Mouse (Mus musculus) spleen, postnatal 10 days (tissue): ENCODE data around the gene Ciart.
A peak's percentile ranks its signal among the peaks of the same experiment; 100 is the strongest.
"Not testable (repeated sequence)": the region's sequence is repeated elsewhere in the genome, so short reads cannot be mapped to it uniquely, and the experiment has no call there.

Experiments
- DNase-seq, 2 experiments: peaks; one replicate each; pipeline ENCODE4 v3.0.0; 2021 to 2022; ENCODE audit warnings: low spot score in 2 of 2

Ciart gene

DNA sequence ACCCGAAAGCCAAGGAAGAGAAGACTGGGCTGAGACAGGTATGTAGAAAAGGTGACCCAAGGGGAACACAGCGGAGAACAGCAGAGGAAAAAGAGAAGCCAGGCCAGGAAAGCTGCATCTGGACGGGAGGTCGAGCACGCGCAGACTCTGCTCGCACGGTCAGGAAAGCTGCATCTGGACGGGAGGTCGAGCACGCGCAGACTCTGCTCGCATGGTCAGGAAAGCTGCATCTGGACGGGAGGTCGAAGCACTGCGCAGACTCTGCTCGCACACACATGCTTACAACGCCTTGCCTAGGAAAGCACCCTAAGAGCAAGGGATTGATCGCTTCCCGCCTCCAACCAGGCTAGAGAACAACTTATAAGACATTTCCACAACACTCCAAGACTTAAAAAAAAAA is 16.5 kb downstream of the Ciart start:
- no peak for DNase-seq

DNA sequence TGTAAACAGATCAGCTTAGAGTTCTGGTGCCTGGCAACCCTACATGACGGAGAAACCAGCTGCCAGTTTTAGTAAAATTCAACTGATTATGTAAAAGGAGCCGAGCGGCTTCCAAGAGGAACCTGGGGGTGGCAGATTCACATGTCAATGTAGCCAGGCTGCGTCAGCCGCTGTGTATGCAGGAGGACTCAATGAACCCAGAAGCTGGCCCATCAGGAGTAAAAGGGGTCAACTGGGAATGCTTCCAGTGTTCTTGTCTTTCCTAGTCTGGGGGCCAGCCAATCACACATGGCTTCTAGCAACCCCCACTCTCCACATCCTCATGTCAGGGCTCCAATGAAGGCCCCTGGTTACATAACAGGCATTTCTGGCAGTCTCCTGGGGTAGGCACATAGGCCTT is 17.0 kb downstream of the Ciart start:
- DNase-seq = no peak

DNA sequence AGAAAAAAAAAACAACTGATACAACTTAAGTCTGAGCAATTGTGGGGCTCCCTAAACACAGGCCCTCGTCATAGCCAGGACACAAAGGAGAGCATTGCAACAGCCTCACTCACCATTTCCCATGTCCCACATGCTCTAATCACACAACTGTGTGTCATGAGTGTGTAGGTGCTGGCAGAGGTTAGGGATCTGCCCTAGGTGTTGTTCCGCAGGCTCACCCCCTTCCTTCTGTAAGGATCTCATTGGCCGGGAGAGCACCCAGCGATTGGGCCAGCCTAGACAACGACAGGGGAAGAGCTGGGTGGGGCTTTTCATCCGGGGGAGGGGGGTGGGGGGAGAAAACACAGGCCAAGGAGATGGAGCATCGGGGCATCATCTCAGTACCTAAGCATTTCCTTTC is 18.5 kb downstream of the Ciart start:
- no peak for DNase-seq

DNA sequence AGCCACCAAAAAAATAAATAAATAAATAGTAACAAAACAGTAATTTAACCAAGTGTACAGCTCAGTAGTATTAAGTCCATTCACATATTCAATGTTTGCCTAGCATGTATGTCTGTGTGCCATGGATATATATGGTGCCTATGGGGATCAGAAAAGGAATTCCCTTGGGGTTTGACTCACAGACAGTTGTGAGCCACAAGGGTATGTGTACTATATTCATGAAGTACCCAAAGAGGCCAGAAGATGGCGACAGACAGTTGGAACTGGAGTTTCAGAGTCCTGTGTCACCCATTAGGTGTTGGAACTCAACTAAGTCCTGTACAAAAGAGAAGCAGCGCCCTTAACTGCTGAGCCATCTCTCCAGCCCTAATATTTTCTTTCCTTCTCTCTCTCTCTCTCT is 20.3 kb downstream of the Ciart start:
- DNase-seq = peak; percentile 73 to 83

DNA sequence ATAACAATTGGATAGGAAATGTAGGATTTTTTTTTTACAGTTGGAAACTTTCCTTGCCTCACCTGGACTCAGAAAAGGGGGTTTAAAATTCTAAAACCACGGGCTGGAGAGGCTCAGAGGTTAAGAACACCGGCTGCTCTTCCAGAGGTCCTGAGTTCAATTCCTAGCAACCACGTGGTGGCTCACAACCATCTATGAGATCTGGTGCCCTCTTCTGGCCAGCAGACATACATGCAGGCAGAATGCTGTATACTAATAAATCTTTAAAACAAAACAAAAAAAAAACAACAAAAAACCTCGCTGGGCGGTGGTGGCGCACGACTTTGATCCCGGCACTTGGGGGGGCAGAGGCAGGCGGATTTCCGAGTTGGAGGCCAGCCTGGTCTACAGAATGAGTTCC is 20.8 kb downstream of the Ciart start:
- DNase-seq = peak; percentile 28 to 67

DNA sequence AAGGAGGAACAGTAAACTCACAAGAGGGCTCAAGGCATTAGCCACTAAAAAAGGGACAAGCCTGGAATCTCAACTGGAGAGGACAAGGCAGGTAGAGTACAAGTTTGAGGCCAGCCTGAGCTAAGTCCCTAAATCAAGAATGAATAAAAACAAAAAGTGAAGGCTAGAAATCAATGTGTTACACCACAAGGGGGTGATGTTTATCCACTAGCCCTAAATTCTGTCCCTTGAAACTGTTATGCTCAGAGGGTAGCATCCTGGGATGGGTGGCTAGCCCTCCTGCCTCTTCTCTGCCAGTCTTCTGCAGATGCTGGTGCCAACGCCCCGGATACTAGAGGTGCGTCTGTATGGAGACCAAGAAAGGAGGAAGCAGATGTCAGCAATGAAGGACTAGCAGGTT is 21.7 kb downstream of the Ciart start:
- DNase-seq = no peak

DNA sequence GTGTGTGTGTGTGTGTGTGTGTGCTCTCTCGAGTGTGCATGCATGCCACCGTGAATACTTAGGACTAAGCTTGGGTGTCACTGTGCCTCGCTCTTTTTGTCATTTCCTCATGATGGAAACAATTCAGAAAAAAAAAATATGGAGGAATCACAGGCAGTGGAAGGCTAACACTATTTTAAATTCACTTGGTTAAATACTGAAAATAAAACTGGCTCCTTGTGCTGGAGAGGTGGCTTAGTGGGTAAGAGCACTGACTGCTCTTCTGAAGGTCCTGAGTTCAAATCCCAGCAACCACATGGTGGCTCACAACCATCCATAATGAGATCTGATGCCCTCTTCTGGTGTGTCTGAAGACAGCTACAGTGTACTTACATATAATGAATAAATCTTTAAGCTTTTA is 23.8 kb downstream of the Ciart start:
- not testable (repeated sequence) for DNase-seq

DNA sequence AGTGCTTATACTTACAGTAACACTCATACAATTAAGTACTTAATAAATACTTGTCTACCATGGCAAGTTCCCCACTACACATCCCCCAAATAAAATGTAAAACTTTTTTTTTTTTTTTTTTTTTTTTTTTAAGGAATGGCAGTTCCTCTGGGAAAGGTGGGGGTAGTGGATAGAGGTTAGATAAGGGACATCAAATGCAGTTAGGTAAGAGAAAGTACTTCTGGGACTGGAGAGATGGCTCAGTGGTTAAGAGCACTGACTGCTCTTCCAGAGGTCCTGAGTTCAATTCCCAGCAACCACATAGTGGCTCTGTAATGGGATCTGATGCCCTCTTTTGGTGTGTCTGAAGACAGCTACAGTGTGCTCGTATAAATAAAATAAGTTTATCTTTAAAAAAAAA is 25.0 kb downstream of the Ciart start:
- DNase-seq = not testable (repeated sequence)

DNA sequence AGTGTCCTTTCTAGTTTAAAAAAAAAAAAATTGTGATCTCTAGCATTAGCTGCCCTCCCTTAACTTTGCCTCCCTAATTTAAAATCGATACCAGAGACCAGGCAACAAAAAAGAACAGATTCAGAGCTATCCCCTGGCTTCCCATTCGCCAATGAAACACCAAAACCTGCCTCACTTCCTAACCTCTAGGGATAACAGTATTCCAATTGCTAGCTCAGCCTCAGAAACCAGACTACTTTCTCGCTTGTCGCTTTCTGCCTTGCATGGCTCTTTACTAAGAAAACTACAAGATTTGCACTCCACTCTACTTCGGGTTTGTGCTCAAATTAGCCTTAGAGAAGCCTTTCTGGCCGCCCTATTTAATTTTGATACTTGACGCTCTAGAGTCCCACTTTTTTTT is 25.9 kb downstream of the Ciart start:
- DNase-seq = no peak

DNA sequence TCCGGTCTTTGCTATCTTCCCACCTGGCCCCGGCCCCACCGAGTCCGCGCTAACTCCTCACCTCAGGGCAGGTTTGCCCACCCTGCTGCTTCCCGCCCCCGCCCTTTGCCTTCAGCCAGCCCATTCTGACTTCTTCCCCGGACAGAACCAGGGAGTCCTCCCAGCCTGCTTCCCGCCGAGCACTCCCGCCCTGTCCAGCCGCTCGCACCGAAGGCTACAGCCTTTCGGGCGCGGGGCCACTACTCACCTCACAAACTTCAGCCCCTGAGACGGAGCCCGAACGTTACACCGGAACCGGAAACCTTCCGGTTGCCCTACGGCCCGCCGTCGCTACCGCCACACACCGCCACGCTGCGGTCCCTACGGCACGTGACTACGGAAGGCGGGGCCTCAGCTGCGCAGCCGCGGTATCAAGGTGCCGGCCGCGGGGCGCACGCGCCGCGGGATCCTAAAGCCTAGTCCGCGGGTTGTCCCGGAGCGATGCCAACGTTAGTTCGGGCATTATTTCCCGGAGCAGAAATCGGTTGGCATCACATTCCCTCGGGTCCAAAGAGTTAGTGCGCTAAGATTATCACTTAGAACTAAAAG is 26.5 kb downstream of the Ciart start, which contains the start of gene Prpf3:
Prpf3 (minus strand) TSS at position 384 of the 588 bp plus-strand sequence.
- peak; percentile 90 to 96 for DNase-seq

DNA sequence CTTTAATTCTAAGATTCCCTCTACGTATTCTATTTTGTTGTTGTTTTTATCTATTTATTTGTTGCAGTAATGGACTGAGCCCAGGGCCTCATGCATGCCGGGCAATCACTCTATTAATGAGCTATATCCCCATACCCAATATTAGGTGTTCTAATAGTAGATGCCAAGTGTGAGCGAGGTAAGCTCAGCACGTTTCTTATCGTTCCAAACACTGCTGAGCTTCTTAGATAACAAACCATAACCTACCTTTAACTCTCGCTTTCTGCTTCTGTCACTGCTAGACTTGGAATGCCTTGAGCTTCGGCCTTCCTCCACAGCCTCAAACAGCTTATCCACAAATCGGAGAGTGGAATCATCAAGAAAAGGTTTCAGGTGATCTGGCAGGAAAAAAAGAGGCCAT is 30.7 kb downstream of the Ciart start:
- no peak for DNase-seq

DNA sequence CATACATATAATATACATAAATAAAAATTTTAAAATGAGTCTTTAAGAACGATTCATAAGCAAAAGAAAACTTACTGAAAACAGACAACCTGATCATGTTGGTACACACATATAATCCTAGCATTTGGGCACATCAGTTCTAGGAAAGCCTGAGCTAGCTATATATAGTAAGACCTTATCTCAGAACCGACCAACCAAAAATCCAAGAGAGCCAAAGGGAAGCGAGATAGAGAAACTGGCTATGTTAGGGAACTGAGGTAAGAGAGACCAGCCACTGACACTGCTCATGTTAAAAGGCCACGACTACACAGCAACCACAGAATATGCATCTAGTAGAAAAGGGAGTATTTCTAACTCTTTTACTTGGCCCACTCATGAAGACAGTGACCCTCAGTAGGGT is 31.4 kb downstream of the Ciart start:
- no peak for DNase-seq

DNA sequence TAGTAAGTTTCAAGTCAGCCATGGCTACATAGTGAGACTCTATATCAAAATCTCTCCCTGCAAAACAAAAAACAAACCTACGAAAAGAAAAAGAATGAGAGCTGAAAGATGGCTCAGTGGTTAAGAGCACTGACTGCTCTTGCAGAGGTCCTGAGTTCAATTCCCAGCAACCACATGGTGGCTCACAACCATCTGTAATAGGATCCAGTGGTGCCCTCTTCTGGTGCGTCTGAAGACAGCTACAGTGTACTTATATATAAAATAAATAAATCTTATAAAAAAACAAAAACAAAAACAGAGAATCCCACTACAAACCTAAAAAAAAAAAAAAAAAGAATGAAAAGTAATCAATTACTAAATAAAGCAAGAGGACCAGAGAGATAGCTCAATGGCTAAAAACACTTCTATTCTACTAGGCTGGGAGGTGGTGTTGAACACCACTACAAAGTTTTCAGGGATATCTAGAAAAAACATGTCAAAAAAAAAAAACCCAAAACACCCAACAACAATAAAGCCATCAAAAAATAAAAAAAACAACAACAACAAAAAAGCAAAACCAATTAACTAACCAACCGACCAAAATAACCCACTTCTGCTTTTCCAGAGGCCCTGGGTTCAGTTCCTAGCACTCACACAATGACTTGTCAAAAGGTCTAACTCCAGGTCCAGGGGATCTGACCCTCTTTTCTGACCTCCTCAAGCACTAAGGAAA is 39.4 kb downstream of the Ciart start:
- peak in 1 of 2 experiments; percentile 36 for DNase-seq

DNA sequence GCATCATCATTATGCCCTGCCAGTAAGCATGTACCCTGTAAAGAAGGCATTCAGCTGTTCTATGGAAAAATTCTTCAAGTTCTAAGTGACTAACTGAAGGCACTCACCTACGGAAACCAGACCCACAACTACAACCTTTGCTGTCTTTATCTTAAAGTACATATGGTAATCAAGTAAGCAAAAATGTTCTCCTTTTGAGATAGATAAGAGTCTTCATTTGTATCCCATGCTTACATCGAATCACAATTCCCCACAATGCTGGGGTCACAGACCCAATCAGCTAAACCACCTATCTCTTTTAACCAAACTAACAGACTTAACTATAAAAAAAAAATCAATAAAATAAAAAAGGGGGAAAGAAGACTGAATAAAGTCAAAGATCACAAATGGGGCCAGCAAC is 42.8 kb downstream of the Ciart start:
- no peak for DNase-seq

DNA sequence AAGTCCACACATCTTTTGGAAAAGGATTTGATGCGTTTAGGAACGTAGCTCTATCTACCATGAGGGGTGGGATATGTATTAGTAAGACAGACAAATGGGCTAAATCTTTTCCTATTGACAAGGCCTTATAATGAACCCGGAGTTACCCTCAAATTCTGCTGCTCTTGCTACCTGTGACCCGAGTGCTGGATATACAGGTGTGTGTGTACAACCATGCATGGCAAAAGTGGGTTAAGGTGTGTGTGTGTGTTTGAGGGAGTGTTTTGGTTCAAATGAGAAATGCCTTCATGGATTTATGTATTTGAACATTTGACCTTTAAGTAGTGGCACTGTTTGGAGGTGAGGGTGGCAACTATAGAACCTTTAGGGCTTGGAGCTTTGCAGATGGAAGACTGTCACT is 53.0 kb downstream of the Ciart start:
- no peak for DNase-seq
